Mouse (Mus musculus): Measurements from ENCODE around the gene Chsy1. TPM values are rescaled to one million over a fixed set of nuclear protein-coding genes. Genes with fewer than 3 reads are reported as not detected.

Gene Chsy1
- polyA plus RNA-seq, 1 experiment from 2014 or later, result 6.1 TPM

- Histone ChIP-seq H3K4me1 (replicated peaks; ENCODE audit: control insufficient read depth, insufficient read depth) (no peaks in the 10 kb centered on the region), H3K27ac (replicated peaks) (no peak overlapping the region), H3K9me3 (ENCODE audit: control insufficient read depth, low read length) (no peaks in the 10 kb centered on the region), H3K4me2 (replicated peaks; ENCODE audit: low read depth) (no peak overlapping the region), H3K27me3 (ENCODE audit: control insufficient read depth, insufficient read depth, low read length) (no peaks in the 10 kb centered on the region), H3K4me3 (ENCODE audit: low read depth, low read length) (no peak overlapping the region), H3K9ac (ENCODE audit: low read length) (no peak overlapping the region), H3K36me3 (ENCODE audit: control insufficient read depth, insufficient read depth, low read length) (no peaks in the 10 kb centered on the region)
- WGBS, result 96% methylated on average over 1 of the region's 1 CpGs
- DNase-seq (ENCODE audit: low spot score) (no peak), ATAC-seq (ENCODE audit: low FRiP score, low TSS enrichment) (no peak)
- TF ChIP-seq EP300 (optimal IDR thresholded peaks at IDR 0.05) (no peak), CTCF (IDR thresholded peaks at IDR 0.05; ENCODE audit: low read depth) (no peak)
Measured at GRCm38 (mm10) chr7:66147156-66147555, 37.8 kb downstream of the Chsy1 start.

GRCm38 (mm10) chr7:66147816-66148215 is 38.5 kb downstream of the Chsy1 start:
- TF ChIP-seq CTCF (IDR thresholded peaks at IDR 0.05; ENCODE audit: low read depth) (no peak), EP300 (optimal IDR thresholded peaks at IDR 0.05) (no peak)
- H3K4me3 ChIP-seq (ENCODE audit: low read depth, low read length), result no peak overlapping the region
- no peak overlapping the region for H3K9ac ChIP-seq (ENCODE audit: low read length)
- H3K4me2 ChIP-seq (replicated peaks; ENCODE audit: low read depth), result no peak overlapping the region
- H3K4me1 ChIP-seq (replicated peaks; ENCODE audit: control insufficient read depth, insufficient read depth), result no peaks in the 10 kb centered on the region
- no peaks in the 10 kb centered on the region for H3K36me3 ChIP-seq (ENCODE audit: control insufficient read depth, insufficient read depth, low read length)
- no peaks in the 10 kb centered on the region for H3K9me3 ChIP-seq (ENCODE audit: control insufficient read depth, low read length)
- DNase-seq (ENCODE audit: low spot score) (no peak), ATAC-seq (ENCODE audit: low FRiP score, low TSS enrichment) (no peak)
- no peak overlapping the region for H3K27ac ChIP-seq (replicated peaks)
- 98% methylated on average over 3 of the region's 3 CpGs for WGBS
- H3K27me3 ChIP-seq (ENCODE audit: control insufficient read depth, insufficient read depth, low read length), result no peaks in the 10 kb centered on the region

- no peaks in the 10 kb centered on the region for H3K4me1 ChIP-seq (replicated peaks; ENCODE audit: control insufficient read depth, insufficient read depth)
- 80% methylated on average over 8 of the region's 8 CpGs for WGBS
- no peak overlapping the region for H3K4me3 ChIP-seq (ENCODE audit: low read depth, low read length)
- H3K9me3 ChIP-seq (ENCODE audit: control insufficient read depth, low read length), result no peaks in the 10 kb centered on the region
- no peak overlapping the region for H3K4me2 ChIP-seq (replicated peaks; ENCODE audit: low read depth)
- TF ChIP-seq CTCF (IDR thresholded peaks at IDR 0.05; ENCODE audit: low read depth) (no peak), EP300 (optimal IDR thresholded peaks at IDR 0.05) (no peak)
- H3K27me3 ChIP-seq (ENCODE audit: control insufficient read depth, insufficient read depth, low read length), result no peaks in the 10 kb centered on the region
- H3K36me3 ChIP-seq (ENCODE audit: control insufficient read depth, insufficient read depth, low read length), result no peaks in the 10 kb centered on the region
- ATAC-seq (ENCODE audit: low FRiP score, low TSS enrichment) (no peak), DNase-seq (ENCODE audit: low spot score) (no peak)
- no peak overlapping the region for H3K9ac ChIP-seq (ENCODE audit: low read length)
- no peak overlapping the region for H3K27ac ChIP-seq (replicated peaks)
Measured at GRCm38 (mm10) chr7:66149506-66149905, 40.2 kb downstream of the Chsy1 start.

- Histone ChIP-seq H3K27me3 (ENCODE audit: control insufficient read depth, insufficient read depth, low read length) (no peaks in the 10 kb centered on the region), H3K9me3 (ENCODE audit: control insufficient read depth, low read length) (no peaks in the 10 kb centered on the region), H3K36me3 (ENCODE audit: control insufficient read depth, insufficient read depth, low read length) (no peaks in the 10 kb centered on the region), H3K4me1 (replicated peaks; ENCODE audit: control insufficient read depth, insufficient read depth) (no peaks in the 10 kb centered on the region), H3K27ac (replicated peaks) (no peak overlapping the region), H3K4me3 (ENCODE audit: low read depth, low read length) (no peak overlapping the region), H3K4me2 (replicated peaks; ENCODE audit: low read depth) (no peak overlapping the region), H3K9ac (ENCODE audit: low read length) (no peak overlapping the region)
- no peak for DNase-seq (ENCODE audit: low spot score)
- no peak for TF ChIP-seq CTCF (IDR thresholded peaks at IDR 0.05; ENCODE audit: low read depth)
- TF ChIP-seq EP300 (optimal IDR thresholded peaks at IDR 0.05), result no peak
- 70% methylated on average over 3 of the region's 3 CpGs for WGBS
- no peak for ATAC-seq (ENCODE audit: low FRiP score, low TSS enrichment)
Measured at GRCm38 (mm10) chr7:66150411-66150810, 41.1 kb downstream of the Chsy1 start.

- Histone ChIP-seq H3K27me3 (ENCODE audit: control insufficient read depth, insufficient read depth, low read length) (no peaks in the 10 kb centered on the region), H3K4me1 (replicated peaks; ENCODE audit: control insufficient read depth, insufficient read depth) (no peaks in the 10 kb centered on the region), H3K9ac (ENCODE audit: low read length) (no peak overlapping the region), H3K4me2 (replicated peaks; ENCODE audit: low read depth) (no peak overlapping the region), H3K4me3 (ENCODE audit: low read depth, low read length) (no peak overlapping the region), H3K9me3 (ENCODE audit: control insufficient read depth, low read length) (no peaks in the 10 kb centered on the region), H3K27ac (replicated peaks) (no peak overlapping the region), H3K36me3 (ENCODE audit: control insufficient read depth, insufficient read depth, low read length) (no peaks in the 10 kb centered on the region)
- WGBS, result 65% methylated on average over 9 of the region's 9 CpGs
- no peak for DNase-seq (ENCODE audit: low spot score)
- no peak for ATAC-seq (ENCODE audit: low FRiP score, low TSS enrichment)
- TF ChIP-seq EP300 (optimal IDR thresholded peaks at IDR 0.05) (no peak), CTCF (IDR thresholded peaks at IDR 0.05; ENCODE audit: low read depth) (no peak)
Measured at GRCm38 (mm10) chr7:66157413-66157812, 48.1 kb downstream of the Chsy1 start.

GRCm38 (mm10) chr7:66157861-66158415 is 48.6 kb downstream of the Chsy1 start:
- Histone ChIP-seq H3K27ac (replicated peaks) (no peak overlapping the region), H3K36me3 (ENCODE audit: control insufficient read depth, insufficient read depth, low read length) (no peaks in the 10 kb centered on the region), H3K4me1 (replicated peaks; ENCODE audit: control insufficient read depth, insufficient read depth) (no peaks in the 10 kb centered on the region), H3K27me3 (ENCODE audit: control insufficient read depth, insufficient read depth, low read length) (no peaks in the 10 kb centered on the region), H3K4me3 (ENCODE audit: low read depth, low read length) (no peak overlapping the region), H3K4me2 (replicated peaks; ENCODE audit: low read depth) (no peak overlapping the region), H3K9me3 (ENCODE audit: control insufficient read depth, low read length) (no peaks in the 10 kb centered on the region), H3K9ac (ENCODE audit: low read length) (no peak overlapping the region)
- no peak for ATAC-seq (ENCODE audit: low FRiP score, low TSS enrichment)
- TF ChIP-seq EP300 (optimal IDR thresholded peaks at IDR 0.05), result no peak
- TF ChIP-seq CTCF (IDR thresholded peaks at IDR 0.05; ENCODE audit: low read depth), result no peak
- 85% methylated on average over 4 of the region's 4 CpGs for WGBS
- DNase-seq (ENCODE audit: low spot score), result no peak

Measured in stomach, postnatal 0 days (tissue).